Mouse (Mus musculus): Measurements from ENCODE around the gene Mef2d.

- TF ChIP-seq CTCF (IDR thresholded peaks at IDR 0.05; ENCODE audit: low read depth): no peak
- TF ChIP-seq EP300 (IDR thresholded peaks at IDR 0.05; ENCODE audit: low read depth): no peak
Measured at GRCm38 (mm10) chr3:88216116-88216515, 73.9 kb downstream of the Mef2d start.

All from liver, embryonic 14.5 days (tissue).